Mouse (Mus musculus): ENCODE measurements around the gene Ntng2.

DNA sequence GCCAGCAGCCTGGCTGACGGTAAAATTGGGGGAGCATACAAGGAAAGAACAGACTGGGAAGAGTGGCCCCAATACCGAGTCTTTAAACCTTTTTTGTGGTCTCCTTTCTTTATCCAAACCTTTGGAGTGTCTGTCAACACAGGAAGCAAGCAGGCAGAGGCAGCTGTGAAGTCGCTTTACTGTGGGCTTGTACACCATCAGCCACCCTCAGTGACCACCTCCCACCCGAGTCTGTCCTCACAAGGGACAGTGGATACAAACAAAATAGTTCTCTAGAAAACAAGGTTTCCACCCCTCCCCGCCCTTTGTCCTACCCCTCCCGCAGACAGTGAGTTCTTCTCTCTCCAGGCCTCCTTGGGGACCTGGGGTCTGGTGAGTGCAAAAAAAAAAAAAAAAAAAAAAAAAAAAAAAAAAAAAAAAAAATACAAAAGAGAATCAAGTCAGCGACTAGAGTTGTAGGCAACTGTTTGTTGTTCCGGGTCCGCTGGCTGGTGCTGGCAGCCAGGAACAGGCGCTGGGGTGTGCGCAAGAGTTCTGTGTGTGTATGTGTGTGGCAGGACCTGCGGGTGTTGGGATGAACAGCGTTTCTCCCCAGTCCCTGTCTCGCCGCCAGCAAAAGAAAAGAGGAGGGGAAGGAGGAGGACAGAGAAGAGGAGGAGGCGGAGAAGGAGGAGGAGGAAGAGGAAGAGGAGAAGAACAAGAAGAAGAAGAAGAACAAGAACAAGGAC is 58.8 kb downstream of the Ntng2 start:
- no peak for TF ChIP-seq GATA1 (IDR thresholded peaks at IDR 0.05; ENCODE audit: borderline replicate concordance, low read length)
- TF ChIP-seq FLI1 (IDR thresholded peaks at IDR 0.05; ENCODE audit: low read length) = no peak
